Mouse (Mus musculus): ENCODE results near the gene Ifrd2.

GRCm38 (mm10) chr9:107540420-107540819 is 47.0 kb upstream of the Ifrd2 start:
- no peak for TF ChIP-seq POLR2A (IDR thresholded peaks at IDR 0.05; ENCODE audit: low read depth, low read length)
- no peak for TF ChIP-seq CTCF (IDR thresholded peaks at IDR 0.05; ENCODE audit: borderline replicate concordance, insufficient read depth, low read length)
